Mouse (Mus musculus) brain, embryonic 14.5 days (tissue): ENCODE results near the gene Agrp.
A peak's percentile ranks its signal among the peaks of the same experiment; 100 is the strongest.

Experiments
- CTCF ChIP-seq: fragments of 200-500 bp; IDR thresholded peaks from 2 replicates; pipeline ENCODE4 v1.5.1; 2012; ENCODE audit warnings: inconsistent platforms, mild to moderate bottlenecking, moderate library complexity, borderline replicate concordance; ENCODE audit not compliant: insufficient read depth, insufficient read length; ENCODE audit errors: extremely low read depth
- POLR2A ChIP-seq: fragments of 200-500 bp; IDR thresholded peaks from 2 replicates; pipeline ENCODE4 v1.6.1; 2012; ENCODE audit warnings: mild to moderate bottlenecking, inconsistent platforms, borderline replicate concordance; ENCODE audit not compliant: poor library complexity, insufficient read depth, insufficient read length, severe bottlenecking; ENCODE audit errors: extremely low read depth

DNA sequence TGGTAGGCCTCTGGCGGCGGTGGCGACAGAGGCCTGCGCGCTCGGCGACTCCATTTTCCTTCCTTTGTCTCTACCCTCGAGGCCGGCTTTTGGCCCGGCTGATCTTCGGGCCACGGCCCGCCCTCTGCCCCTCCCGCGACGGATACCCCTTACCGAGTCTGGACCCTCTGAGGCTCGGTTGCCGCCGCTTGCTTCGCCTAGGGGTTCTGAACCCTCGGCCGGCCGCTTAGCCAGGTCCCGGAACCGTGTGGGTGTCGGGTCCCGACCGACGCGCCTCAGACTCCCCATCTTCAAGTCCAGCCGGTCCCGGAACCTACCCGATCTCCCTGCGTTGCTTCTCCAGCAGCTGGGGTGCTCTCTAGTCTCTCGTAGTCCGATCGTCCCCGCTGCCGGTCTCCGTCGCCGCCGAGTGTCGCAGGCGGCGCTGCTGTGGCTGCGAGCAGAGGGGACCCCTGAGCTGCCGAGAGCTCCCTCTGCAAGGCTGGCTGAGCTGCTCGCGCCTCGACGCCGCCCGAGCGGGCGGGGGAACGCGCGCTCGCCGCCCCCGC, at the start of gene Agrp:
- TF ChIP-seq POLR2A (peak; percentile 76), CTCF (no peak)
